Mouse (Mus musculus) NIH3T3 (cell line): ENCODE measurements around the gene Lcat.
"Not testable (repeated sequence)": the region's sequence is repeated elsewhere in the genome, so short reads cannot be mapped to it uniquely, and the experiment has no call there.

Experiments
- DNase-seq: peaks from one replicate; pipeline ENCODE4 v3.0.0-alpha.2; 2012; ENCODE audit warnings: low read depth

Gene Lcat

GRCm38 (mm10) chr8:105943321-105943739 is at the start of gene Lcat:
Gene Lcat (minus strand): TSS chr8:105943382.
- DNase-seq: no peak

DNA sequence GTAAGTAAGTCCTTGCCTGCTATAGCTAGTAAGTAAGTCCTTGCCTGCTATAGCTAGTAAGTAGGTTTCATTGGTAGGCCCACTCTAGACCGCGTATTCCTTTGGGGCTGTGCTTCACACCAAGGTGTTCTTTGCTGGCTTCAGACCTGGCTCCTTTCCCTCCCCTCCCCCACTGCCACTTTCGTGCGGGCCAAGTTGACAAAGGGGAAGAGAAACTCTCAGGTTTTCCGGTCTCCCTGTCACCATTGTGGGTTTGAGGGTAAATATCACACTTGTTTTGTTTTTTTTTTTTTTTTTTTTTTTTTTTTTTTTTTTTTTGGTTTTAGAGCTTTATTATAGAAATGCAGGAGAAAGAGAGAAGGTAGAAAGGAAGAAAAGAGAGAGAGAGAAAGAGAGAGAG is 49.3 kb upstream of the Lcat start:
- DNase-seq: no peak

DNA sequence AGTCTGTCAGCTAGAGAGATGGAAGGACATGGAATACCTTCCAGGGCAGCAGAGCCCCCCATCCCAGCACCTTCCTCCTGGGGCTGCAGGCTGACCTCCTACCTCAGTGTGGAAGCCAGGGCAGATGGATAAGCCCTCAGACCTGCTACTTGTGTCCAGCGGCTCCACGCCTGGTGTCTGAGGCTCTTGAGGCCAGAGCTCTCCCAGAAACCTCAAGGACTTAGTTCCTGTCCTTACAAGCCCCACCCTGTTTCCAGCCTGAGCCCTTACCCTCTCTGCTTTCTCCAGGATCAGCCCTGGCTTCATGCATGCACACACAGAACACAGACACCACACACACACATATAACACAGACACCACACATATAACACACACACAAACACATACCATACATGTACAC is 48.4 kb upstream of the Lcat start:
- DNase-seq: no peak

- DNase-seq: peak; percentile 95
Observed at GRCm38 (mm10) chr8:105990856-105991387, 47.7 kb upstream of the Lcat start, which contains the start of gene Dus2. Gene Dus2 (plus strand): TSS chr8:105991337.

DNA sequence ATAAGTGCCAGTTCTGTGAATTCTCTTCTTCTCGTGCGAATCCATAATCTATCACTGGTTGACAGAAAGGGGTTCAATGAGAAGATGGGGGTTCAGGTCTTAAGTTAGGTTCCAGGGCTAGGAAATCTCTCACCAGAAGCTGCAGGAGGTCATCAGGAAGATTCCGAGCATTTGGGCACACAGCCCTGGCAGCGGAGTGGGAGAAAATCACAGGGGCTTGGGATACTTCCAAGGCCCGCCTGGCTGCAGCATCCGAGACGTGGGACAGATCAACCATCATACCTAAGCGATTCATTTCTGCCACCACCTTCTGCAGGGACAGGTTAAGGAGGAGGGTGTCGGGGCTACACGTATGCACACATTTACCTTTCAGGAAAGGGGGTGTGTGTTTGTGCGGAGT is 45.4 kb upstream of the Lcat start:
- DNase-seq: no peak

DNA sequence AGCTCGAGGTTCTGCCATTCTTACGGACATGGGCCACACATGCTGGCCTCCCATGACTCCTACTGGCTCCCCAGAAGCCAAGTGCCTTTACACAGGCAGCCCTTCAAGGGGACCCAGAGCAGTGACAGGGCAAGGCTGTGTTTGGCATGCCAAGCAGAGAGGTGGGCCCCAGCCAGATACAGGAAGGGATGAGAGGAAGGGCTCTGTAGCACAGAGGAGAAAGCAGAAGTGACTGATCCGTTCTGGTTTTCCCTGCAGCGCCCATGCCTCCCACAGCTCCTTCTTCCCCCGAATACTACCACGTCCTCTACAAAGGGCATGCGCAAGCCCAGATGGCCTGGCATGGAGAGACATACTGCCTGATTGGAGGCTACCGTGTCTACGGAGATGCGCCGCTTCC is 40.2 kb upstream of the Lcat start:
- DNase-seq: not testable (repeated sequence)

DNA sequence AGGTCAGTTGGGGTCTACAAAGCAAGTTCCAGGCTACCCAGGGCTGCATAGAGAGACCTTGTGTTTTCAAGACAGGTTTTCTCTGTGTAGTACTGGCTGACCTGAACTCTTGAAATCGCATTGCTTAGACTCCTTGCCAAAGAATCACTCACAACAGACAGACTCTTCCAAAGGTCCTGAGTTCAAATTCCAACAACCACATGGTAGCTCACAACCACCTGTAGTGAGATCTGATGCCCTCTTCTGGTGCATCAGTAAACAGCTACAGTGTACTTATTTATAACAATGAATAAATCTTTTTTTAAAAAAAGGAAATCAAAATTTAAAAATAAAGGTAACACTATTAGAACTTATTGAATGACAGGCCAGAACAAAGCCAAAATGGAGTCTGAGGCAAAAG is 38.0 kb upstream of the Lcat start:
- DNase-seq: peak; percentile 22

DNA sequence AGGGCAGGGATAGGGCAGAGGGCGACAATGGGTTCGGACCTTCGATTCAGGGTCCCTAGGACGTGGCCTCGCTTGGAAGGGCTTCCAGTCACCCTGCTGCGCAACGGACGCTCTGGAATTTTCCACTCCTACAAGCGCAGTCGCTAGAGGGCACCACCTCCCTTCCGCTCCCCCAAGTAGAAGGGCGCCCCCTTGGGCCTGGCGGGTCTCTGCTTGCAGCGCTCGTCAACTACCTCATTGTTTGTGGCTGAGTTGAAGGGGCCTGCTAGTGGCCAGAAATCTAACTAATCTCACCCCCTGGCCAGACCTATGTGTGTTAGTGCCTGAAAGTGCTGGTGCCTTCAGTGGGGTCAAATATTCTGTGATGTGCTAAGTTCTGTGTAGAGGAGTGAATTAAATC is 36.1 kb upstream of the Lcat start, which contains the start of gene Dpep3:
Gene Dpep3, minus strand, starts transcription at position 105 of the 400 bp plus-strand sequence.
- DNase-seq: no peak

DNA sequence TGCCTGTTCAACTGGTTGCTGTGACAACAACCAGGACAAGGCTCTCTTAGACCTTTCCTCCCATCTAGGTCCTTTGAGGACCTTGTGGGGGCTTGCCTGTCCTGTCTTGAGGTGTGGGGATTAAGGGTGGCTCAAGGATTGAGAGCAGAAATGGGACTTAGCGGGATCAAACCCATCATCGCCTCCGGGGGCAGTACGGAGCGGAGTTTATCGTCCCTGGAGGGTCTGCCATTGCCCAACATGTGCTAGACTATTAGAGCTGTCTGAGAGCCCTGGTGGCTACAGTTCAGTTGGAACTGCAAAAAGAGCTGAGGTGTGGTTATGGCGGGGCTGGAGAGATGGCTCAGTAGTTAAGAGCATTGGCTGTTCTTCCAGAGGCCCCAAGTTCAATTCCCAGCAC is 32.2 kb upstream of the Lcat start:
- DNase-seq: peak; percentile 45

- no peak for DNase-seq
Observed at GRCm38 (mm10) chr8:105971019-105971720, 28.0 kb upstream of the Lcat start.

DNA sequence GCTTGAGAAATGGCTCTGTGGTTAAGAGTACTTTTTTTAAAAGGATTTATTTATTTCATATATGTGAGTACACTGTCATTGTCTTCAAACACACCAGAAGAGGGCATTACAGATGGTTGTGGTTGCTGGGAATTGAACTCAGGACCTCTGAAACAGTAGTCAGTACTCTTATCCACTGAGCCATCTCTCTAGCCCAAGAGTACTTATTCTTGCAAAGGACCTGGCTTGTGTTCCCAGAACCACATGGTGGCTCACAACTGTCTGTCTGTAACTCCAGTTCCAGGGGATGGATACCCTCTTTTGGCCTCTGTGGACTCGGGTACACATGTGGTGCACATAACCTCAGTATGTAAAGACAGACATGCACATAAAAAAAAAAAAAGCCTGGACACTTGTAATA is 26.2 kb upstream of the Lcat start:
- DNase-seq: no peak

DNA sequence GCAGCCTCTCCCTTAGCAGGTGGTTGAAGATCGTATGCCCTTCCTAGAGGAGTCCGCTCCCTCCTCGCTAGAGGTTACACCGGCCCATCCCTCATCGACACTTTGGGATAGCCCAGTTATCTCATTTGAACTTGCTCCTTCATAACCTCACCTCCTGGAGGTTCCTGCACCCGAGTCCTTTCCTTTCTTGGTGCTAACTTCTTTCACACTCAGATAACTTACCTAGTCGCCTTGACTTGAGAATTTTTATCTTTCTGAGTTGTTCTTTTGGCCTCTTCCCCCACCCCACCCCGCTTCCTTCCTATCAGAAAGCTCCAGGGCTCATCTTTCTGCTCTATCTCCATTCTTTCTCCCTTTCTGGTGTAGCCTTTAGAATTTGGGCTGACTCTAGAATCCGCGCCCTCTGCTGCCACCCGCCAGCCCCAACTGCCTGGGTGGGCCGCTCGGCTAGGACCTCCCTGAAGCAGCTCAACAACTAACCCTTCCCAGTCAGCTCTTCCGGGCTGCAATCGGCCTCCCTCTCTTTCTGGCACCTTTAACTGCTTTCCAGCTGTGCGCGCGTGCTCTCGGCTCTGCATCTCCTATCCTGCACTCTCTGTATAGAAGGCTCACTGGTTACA is 23.6 kb upstream of the Lcat start:
- DNase-seq: no peak

- peak; percentile 91 for DNase-seq
Observed at GRCm38 (mm10) chr8:105965905-105966341, 22.7 kb upstream of the Lcat start, which contains the start of gene Slc12a4. Gene Slc12a4 (minus strand): TSS chr8:105966097.

GRCm38 (mm10) chr8:105965266-105965904 is 22.2 kb upstream of the Lcat start:
- DNase-seq: peak; percentile 78

- DNase-seq: no peak
Observed at GRCm38 (mm10) chr8:105964506-105965265, 21.5 kb upstream of the Lcat start.

DNA sequence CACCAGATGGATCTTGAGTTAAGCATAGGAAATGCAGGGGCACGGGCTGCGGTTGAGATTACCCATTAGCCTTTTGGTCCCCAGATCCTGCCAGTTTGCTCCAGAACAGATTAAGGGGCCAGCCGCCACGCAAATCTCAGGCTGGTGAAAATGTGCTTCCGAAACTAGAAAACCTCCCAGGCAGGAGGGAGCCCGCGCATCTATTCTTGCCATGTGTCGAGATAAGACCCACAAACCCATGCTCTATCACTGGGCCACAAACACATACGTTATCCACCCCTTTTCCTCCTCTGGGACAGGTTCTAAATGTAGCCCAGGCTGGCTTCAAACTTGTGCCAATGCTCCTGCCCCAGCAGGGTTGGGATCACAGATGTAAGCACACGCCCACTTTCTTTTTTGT is 18.4 kb upstream of the Lcat start:
- DNase-seq: no peak

DNA sequence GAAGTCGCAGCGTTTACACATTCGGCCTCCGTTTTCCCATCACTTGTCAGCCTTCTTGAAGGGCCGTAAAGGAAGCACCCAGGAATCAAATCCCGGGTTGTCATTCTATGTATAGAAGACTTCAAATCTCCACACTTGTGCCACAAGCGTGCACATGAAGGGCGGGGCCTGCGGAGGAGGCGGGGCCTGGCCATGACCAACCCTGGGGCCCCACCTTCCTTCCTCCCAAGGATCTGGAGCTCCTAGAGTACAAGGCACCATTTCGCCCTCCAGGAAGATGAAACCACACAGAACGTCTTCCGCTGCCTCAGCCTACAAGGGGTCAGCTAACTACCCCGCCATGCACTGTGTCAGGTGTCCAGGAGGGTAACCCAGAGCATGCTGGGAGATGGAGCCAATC is 17.9 kb upstream of the Lcat start:
- no peak for DNase-seq

- DNase-seq: peak; percentile 18
Observed at GRCm38 (mm10) chr8:105959350-105959749, 16.2 kb upstream of the Lcat start.

DNA sequence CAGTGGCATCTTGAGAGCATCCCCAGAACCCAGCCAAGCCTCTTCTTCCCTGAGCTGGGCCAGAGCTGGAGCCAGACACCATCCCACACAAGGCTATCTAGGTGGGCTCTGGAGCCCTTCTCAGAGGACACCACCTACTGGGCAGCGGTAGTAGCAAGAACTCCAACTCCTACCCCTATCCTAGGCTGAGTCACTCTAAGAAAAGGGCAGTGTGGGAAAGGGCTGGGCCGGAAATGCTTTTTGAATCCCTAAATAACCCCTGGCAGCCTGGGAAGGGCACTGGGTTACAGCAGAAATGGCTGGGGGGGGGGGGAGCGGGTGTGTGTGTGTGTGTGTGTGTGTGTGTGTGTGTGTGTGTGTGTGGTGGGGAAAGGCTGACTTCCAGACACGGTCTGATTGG is 14.6 kb upstream of the Lcat start:
- DNase-seq: peak; percentile 51

- peak; percentile 73 for DNase-seq
Observed at GRCm38 (mm10) chr8:105956556-105956955, 13.4 kb upstream of the Lcat start.

DNA sequence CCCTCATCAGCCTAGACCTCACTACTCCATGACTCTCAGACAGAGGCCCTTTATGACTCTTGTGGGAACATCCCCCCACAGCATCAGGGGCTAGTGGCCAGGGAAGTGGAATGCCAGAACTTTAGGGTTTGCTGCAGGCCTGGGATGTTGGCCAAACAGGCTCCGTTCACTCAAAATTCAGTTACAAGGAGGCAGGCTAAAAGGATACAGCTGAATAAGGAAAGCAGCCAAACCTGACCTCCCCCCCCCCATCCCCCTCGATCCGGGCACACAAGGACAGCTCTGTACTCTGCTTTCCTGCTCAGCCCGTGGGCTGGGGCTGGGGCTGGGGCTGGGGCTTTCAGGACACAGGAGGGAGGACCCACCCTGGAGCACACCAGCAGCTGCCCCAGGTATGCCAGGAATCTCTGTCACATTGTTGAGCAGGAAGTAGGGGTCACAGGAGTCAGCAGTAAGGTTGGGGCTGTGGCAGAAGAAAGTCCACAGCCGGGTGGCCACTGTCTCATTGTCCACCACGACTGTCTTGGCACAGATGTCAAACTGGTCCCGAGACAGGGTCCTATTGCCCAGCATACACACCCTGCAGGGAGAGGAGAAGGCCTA is 8.0 kb upstream of the Lcat start:
- DNase-seq: peak; percentile 66

DNA sequence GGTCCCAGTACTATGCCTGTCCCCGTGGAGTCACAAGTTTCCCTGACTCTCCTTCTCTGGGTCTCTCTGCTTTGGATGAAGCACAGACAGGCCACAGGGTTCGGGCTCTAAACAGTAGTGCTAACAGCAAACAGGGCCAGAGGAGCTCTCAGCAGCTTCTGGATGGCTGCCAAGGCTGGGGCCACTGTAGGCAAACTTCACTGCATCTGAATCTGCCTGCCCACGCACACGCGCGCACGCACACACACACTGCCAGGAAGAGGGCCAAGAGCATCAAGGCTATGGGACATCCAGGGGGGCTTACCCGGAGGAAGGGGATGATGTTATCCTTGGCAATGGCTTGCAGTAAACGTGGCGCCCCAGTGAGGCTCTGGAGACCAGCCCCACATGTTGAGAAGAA is 6.2 kb upstream of the Lcat start:
- peak; percentile 51 for DNase-seq
